Mouse (Mus musculus) brain, embryonic 14.5 days (tissue): ENCODE data around the gene Il16.

Experiments
- CTCF ChIP-seq: fragments of 200-500 bp; IDR thresholded peaks from 2 replicates; pipeline ENCODE4 v1.5.1; 2012; ENCODE audit warnings: inconsistent platforms, mild to moderate bottlenecking, moderate library complexity, borderline replicate concordance; ENCODE audit not compliant: insufficient read depth, insufficient read length; ENCODE audit errors: extremely low read depth
- POLR2A ChIP-seq: fragments of 200-500 bp; IDR thresholded peaks from 2 replicates; pipeline ENCODE4 v1.6.1; 2012; ENCODE audit warnings: mild to moderate bottlenecking, inconsistent platforms, borderline replicate concordance; ENCODE audit not compliant: poor library complexity, insufficient read depth, insufficient read length, severe bottlenecking; ENCODE audit errors: extremely low read depth

GRCm38 (mm10) chr7:83745413-83746106 lies at the start of gene Il16:
- TF ChIP-seq CTCF (no peak), POLR2A (no peak)
